Mouse (Mus musculus): Measurements from ENCODE around the gene 2310022B05Rik.

GRCm38 (mm10) chr8:124663874-124664230 is 683 bp upstream of the 2310022B05Rik start:
- TF ChIP-seq CTCF (IDR thresholded peaks at IDR 0.05; ENCODE audit: low read depth), result no peak
- TF ChIP-seq EP300 (IDR thresholded peaks at IDR 0.05; ENCODE audit: low read depth), result no peak

Data from liver, postnatal 0 days (tissue).